26 mouse cellular contexts compared by ENCODE assay signal in the genomic region with DNA sequence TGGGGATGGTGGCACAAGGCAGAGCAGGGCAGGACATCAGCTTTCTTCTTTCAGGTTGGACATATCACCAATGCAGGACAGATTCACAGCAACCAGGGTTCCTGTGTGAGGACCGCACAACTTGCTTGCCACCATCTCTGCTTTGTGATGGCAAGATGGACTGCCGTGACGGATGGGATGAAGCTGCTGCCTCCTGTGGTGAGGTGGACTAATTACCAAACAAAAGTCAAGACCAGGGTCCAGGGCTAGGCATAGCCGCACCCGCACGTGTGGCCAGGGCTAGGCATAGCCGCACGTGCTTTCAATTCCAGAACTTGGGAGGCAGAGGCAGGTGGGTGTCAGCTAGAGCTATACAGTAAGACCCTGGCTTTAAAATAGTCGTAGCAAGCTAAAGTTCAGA. TPM values are rescaled to one million over a fixed set of nuclear protein-coding genes. Genes with fewer than 3 reads are reported as not detected.
DNase-seq lines count a peak whose midpoint lies in the region; ATAC-seq and TF ChIP-seq lines count a peak whose summit lies in the region.
"Had no signal": no experiment of that assay in that cellular context is flagged by ENCODE, and none has a peak within 500 bp of the region (broad histone marks: within the 10 kb centered on the region; RNA-seq: fewer than 3 reads in every experiment).

No protein-coding gene starts in this region.

- H3K4me2 ChIP-seq in lung, postnatal 0 days (replicated peaks; ENCODE audit: low read depth, low read length) = no peak overlapping the region
- H3K4me2 ChIP-seq: forebrain, embryonic 13.5 days; hindbrain, embryonic 12.5 days had no signal

- WGBS in lung, postnatal 0 days = 90% methylated on average over 9 of the region's 9 CpGs
- WGBS in lung, adult 2 months = 95% methylated on average over 9 of the region's 9 CpGs

- no peak for ATAC-seq in lung, postnatal 0 days
- 0 out of 2 replicates have a peak, but pooled peaks have one; percentile 37 for ATAC-seq in granulocyte monocyte progenitor cell, adult 5-6 weeks (replicated peaks; ENCODE audit: poor library complexity, severe bottlenecking)
- ATAC-seq: activated CD4-positive, CD25-positive, alpha-beta regulatory T cell, adult 4 months; forebrain, embryonic 13.5 days; forebrain, postnatal 0 days; hindbrain, embryonic 16.5 days had no signal

- no peak overlapping the region for H3K27ac ChIP-seq in lung, postnatal 0 days (ENCODE audit: low read length)
- H3K27ac ChIP-seq: embryonic facial prominence, embryonic 10.5 days; forebrain, embryonic 13.5 days; heart, embryonic 10.5 days; hindbrain, embryonic 12.5 days had no signal

- no peak overlapping the region for H3K9ac ChIP-seq in lung, postnatal 0 days (replicated peaks; ENCODE audit: low read depth)
- H3K9ac ChIP-seq: forebrain, embryonic 13.5 days; forebrain, postnatal 0 days; hindbrain, embryonic 12.5 days had no signal

- no peak for TF ChIP-seq POLR2A in lung, adult 2 months (IDR thresholded peaks at IDR 0.05; ENCODE audit: borderline replicate concordance, extremely low read depth, low read depth, low read length)

- peaks cover 4% of the 10 kb centered on the region; the same call in 1 of the 2 replicates for H3K36me3 ChIP-seq in lung, postnatal 0 days (ENCODE audit: insufficient read depth, low read length)

- no peaks in the 10 kb centered on the region for H3K9me3 ChIP-seq in lung, postnatal 0 days (ENCODE audit: low read length)
- H3K9me3 ChIP-seq: embryonic facial prominence, embryonic 10.5 days; forebrain, embryonic 13.5 days; G1E; heart, embryonic 10.5 days; hindbrain, embryonic 12.5 days had no signal

- peak; percentile 15; the same call in 1 of the 2 replicates for TF ChIP-seq CTCF in lung, postnatal 0 days (IDR thresholded peaks at IDR 0.05)
- TF ChIP-seq CTCF in lung, adult 2 months (IDR thresholded peaks at IDR 0.05; ENCODE audit: insufficient read depth, low read length) = no peak

- DNase-seq in lung, postnatal 0 days (ENCODE audit: low spot score) = no peak
- DNase-seq in lung, adult 2 months = no peak
- peak; percentile 11 for DNase-seq in retina, postnatal 1 day
- DNase-seq in retina, embryonic 14.5 days (ENCODE audit: low spot score) = no peak
- no peak for DNase-seq in adrenal gland, postnatal 10 days
- no peak for DNase-seq in thymus, postnatal 25 days
- DNase-seq: adrenal gland, postnatal 25 days; cerebellum, adult 2 months; cerebellum, postnatal 10 days; forebrain, postnatal 0 days; gastrocnemius, postnatal 14 days; heart, postnatal 10 days; heart, postnatal 4 days had no signal

- H3K27me3 ChIP-seq in lung, postnatal 0 days (replicated peaks; ENCODE audit: insufficient read depth, low read length) = no peaks in the 10 kb centered on the region
- H3K27me3 ChIP-seq: CH12.LX; forebrain, embryonic 13.5 days; hindbrain, embryonic 12.5 days had no signal

- H3K4me1 ChIP-seq in lung, postnatal 0 days (ENCODE audit: insufficient read depth, low read depth, low read length) = no peaks in the 10 kb centered on the region
- peaks cover 4% of the 10 kb centered on the region; the same call in 1 of the 2 replicates for H3K4me1 ChIP-seq in lung, adult 2 months (ENCODE audit: control insufficient read depth, insufficient read depth, low read length)
- H3K4me1 ChIP-seq: embryonic facial prominence, embryonic 10.5 days; heart, embryonic 10.5 days; hindbrain, embryonic 12.5 days had no signal

- no peak for TF ChIP-seq EP300 in lung, postnatal 0 days (IDR thresholded peaks at IDR 0.05)

- H3K4me3 ChIP-seq in lung, postnatal 0 days (ENCODE audit: low read depth, low read length) = no peak overlapping the region
- no peak overlapping the region for H3K4me3 ChIP-seq in lung, adult 2 months (replicated peaks; ENCODE audit: extremely low read depth, low read depth, low read length)
- H3K4me3 ChIP-seq: embryonic facial prominence, embryonic 10.5 days; forebrain, embryonic 13.5 days; heart, embryonic 10.5 days; hindbrain, embryonic 12.5 days had no signal

RNA-seq across cellular contexts. Expression of a gene that starts 11.5 kb away (rescaled TPM):
- polyA plus RNA-seq in lung, postnatal 0 days (2015; fragmentation: Nextera tagmentation; extraction: Ambion mirVana) = 499 and 511 TPM in 2 replicates
- 119 and 162 TPM in 2 replicates for polyA plus RNA-seq in lung, adult 2 months (2012; rRNA removed)
- total RNA-seq in granulocyte monocyte progenitor cell, adult 5-6 weeks (2014; fragmentation: Nextera tagmentation) = 959 and 1,109 TPM in 2 replicates
- total RNA-seq in granulocyte monocyte progenitor cell, adult 5-6 weeks (2017) = 1,746 and 2,150 TPM in 2 replicates
- 100 to 1,000 TPM; 361 to 381 TPM for total RNA-seq in adrenal gland, postnatal 10 days (2021)

RNA-seq across cellular contexts. Expression of a gene that starts 25.6 kb away (rescaled TPM):
- 0.38 TPM in 1 of 2 replicates, not detected in the other for polyA plus RNA-seq in lung, postnatal 0 days (2015; fragmentation: Nextera tagmentation; extraction: Ambion mirVana)
- 0.28 TPM in 1 of 2 replicates, not detected in the other for polyA plus RNA-seq in lung, adult 2 months (2012; rRNA removed)
- total RNA-seq in granulocyte monocyte progenitor cell, adult 5-6 weeks (2014; fragmentation: Nextera tagmentation) = not detected in 2 replicates
- total RNA-seq in granulocyte monocyte progenitor cell, adult 5-6 weeks (2017) = not detected in 2 replicates
- not detected for total RNA-seq in adrenal gland, postnatal 10 days (2021)
- total RNA-seq: adrenal gland, adult 18-20 months; adrenal gland, postnatal 25 days; CH12.LX; forebrain, postnatal 0 days; G1E; gastrocnemius, adult 18-20 months; gastrocnemius, postnatal 14 days; heart, postnatal 10 days; heart, postnatal 4 days had no signal
- polyA plus RNA-seq: activated CD4-positive, CD25-positive, alpha-beta regulatory T cell, adult 4 months; cerebellum, adult 2 months; embryonic facial prominence, embryonic 10.5 days; embryonic facial prominence, embryonic 14.5 days; forebrain, embryonic 13.5 days; forebrain, postnatal 0 days; G1E; heart, embryonic 10.5 days; heart, embryonic 14.5 days; hindbrain, embryonic 12.5 days; hindbrain, embryonic 16.5 days had no signal

RNA-seq across cellular contexts. Expression of a gene that starts 42.4 kb away (rescaled TPM):
- 22.1 and 24.2 TPM in 2 replicates for polyA plus RNA-seq in lung, postnatal 0 days (2015; fragmentation: Nextera tagmentation; extraction: Ambion mirVana)
- 10.9 and 11.8 TPM in 2 replicates for polyA plus RNA-seq in lung, adult 2 months (2012; rRNA removed)
- total RNA-seq in granulocyte monocyte progenitor cell, adult 5-6 weeks (2014; fragmentation: Nextera tagmentation) = 20.8 and 23.2 TPM in 2 replicates
- total RNA-seq in granulocyte monocyte progenitor cell, adult 5-6 weeks (2017) = 9.8 and 18.1 TPM in 2 replicates
- 10 to 100 TPM; 22.7 to 26.9 TPM for total RNA-seq in adrenal gland, postnatal 10 days (2021)

RNA-seq across cellular contexts. Expression of a gene that starts 42.4 kb away (rescaled TPM):
- 8.4 and 8.7 TPM in 2 replicates for polyA plus RNA-seq in lung, postnatal 0 days (2015; fragmentation: Nextera tagmentation; extraction: Ambion mirVana)
- 4.2 and 6.8 TPM in 2 replicates for polyA plus RNA-seq in lung, adult 2 months (2012; rRNA removed)
- total RNA-seq in granulocyte monocyte progenitor cell, adult 5-6 weeks (2014; fragmentation: Nextera tagmentation) = 24.9 and 26.4 TPM in 2 replicates
- total RNA-seq in granulocyte monocyte progenitor cell, adult 5-6 weeks (2017) = 47.6 and 53.0 TPM in 2 replicates
- 10 to 100 TPM; 16.4 TPM for total RNA-seq in adrenal gland, postnatal 10 days (2021)

RNA-seq across cellular contexts. Expression of a gene that starts 48.8 kb away (rescaled TPM):
- polyA plus RNA-seq in lung, postnatal 0 days (2015; fragmentation: Nextera tagmentation; extraction: Ambion mirVana) = 0.05 TPM in 2 replicates
- polyA plus RNA-seq in lung, adult 2 months (2012; rRNA removed) = 0.12 and 0.18 TPM in 2 replicates
- total RNA-seq in granulocyte monocyte progenitor cell, adult 5-6 weeks (2014; fragmentation: Nextera tagmentation) = not detected in 2 replicates
- not detected in 2 replicates for total RNA-seq in granulocyte monocyte progenitor cell, adult 5-6 weeks (2017)
- total RNA-seq in adrenal gland, postnatal 10 days (2021) = 1 to 10 TPM in 1 of 2 experiments, under 1 TPM in 1; 0.72 to 1.1 TPM
- total RNA-seq: CH12.LX had no signal
- polyA plus RNA-seq: activated CD4-positive, CD25-positive, alpha-beta regulatory T cell, adult 4 months; G1E; heart, embryonic 14.5 days had no signal
